Mouse (Mus musculus) layer of hippocampus, adult 8-10 months (tissue): ENCODE measurements at regions not wholly inside any gene's neighbourhood (a gene's known extent, or its start where the extent isn't known, plus 50 kb on each side); places are given as distances from the start of the nearest gene placed in this dataset.
A peak's percentile ranks its signal among the peaks of the same experiment; 100 is the strongest.

Experiments used
- DNase-seq, 2 experiments: peaks; one replicate each; pipeline ENCODE4 v3.0.0; 2022; ENCODE audit warnings: low spot score in 2 of 2

DNA sequence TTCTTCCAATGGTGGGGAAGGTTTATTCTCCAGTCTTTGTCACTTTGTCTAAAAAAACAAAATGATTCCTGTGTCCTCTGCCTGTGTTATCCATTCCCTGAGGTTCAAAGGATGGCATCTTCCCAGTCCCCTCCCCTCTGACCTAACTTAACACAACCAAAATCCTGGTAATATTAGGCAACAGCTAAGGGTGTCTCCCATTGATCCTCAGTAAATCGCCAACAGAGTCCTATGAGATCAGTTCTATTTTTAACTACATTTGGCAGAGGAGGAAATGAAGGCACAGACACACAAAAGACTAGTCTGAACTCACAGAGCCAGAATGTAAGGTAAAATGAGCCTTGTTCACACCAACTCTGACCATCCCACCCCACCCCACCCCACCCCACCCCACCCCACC lies 228.8 kb downstream of the Sp3 start:
- no peak for DNase-seq

DNA sequence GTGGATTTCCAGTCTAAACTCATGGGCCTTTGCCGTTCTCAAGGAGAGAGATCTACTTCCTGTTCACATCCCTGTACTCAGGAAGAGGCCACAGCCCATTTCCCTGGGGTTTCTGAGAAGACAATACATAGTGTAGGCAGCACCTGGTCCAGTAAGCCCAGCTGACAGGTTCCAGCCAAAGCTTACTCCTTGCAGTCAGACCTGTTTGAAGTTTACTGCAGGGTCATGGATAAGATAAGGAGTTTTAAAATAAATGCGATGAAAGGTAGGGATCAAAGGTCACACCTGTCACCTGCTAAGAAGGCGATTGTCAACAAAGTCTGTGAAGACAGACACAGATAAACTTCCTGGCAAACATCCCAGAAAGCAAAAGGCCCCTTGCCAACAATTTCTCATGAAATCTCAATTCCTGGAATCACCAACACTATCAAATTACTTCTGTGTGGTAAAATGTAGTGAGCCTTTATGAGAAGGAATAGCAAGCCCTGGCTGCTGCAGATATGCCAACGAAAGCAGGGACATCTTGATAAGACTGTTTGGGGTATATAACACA lies 227.5 kb downstream of the Sp3 start:
- DNase-seq = no peak

- no peak for DNase-seq
These were observed 226.2 kb downstream of the Sp3 start for GRCm38 (mm10) chr2:72753788-72754713.

- DNase-seq = no peak
These were observed 216.8 kb downstream of the Sp3 start for GRCm38 (mm10) chr2:72763454-72763853.

- DNase-seq = no peak
These were observed 211.1 kb downstream of the Sp3 start for GRCm38 (mm10) chr2:72769030-72769630.

DNA sequence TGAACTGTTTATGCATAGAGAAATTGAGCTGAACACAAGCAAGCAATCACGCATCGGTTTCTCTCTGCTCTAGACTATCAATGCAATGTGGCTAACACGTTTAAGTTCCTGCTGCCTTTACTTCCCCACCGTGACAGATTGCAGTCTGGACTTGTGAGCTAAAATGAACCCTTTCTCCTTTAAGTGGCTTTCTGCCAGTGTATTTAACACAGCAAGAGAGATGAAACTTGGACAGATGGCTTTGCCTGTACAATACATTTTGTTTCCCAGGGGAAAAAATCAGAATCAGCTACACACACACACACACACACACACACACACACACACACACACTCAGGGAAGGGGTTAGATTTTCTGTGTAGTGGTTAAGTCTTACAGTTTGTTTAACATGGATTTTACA lies 206.8 kb downstream of the Sp3 start:
- DNase-seq = peak; percentile 12 to 23

DNA sequence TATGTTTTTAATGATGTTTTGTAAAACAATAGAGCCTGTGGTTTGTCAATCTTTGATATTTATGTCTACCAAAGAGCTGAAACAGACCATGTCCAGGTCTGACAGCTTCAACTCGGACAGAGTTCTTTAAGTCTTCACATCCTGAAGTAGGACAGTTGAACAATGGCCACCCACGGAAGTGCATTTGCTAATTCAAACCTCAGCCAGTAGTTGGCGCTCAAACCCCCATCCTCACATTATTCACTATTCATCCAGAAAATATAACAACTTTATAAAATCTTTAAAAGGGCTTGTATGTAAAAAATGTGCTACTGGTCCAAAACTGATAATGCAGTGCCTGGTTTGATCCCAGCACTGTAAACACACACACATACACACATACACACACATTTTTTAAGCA lies 202.9 kb downstream of the Sp3 start:
- DNase-seq = no peak

- DNase-seq = no peak
These were observed 202.3 kb downstream of the Sp3 start for GRCm38 (mm10) chr2:72777806-72778510.

DNA sequence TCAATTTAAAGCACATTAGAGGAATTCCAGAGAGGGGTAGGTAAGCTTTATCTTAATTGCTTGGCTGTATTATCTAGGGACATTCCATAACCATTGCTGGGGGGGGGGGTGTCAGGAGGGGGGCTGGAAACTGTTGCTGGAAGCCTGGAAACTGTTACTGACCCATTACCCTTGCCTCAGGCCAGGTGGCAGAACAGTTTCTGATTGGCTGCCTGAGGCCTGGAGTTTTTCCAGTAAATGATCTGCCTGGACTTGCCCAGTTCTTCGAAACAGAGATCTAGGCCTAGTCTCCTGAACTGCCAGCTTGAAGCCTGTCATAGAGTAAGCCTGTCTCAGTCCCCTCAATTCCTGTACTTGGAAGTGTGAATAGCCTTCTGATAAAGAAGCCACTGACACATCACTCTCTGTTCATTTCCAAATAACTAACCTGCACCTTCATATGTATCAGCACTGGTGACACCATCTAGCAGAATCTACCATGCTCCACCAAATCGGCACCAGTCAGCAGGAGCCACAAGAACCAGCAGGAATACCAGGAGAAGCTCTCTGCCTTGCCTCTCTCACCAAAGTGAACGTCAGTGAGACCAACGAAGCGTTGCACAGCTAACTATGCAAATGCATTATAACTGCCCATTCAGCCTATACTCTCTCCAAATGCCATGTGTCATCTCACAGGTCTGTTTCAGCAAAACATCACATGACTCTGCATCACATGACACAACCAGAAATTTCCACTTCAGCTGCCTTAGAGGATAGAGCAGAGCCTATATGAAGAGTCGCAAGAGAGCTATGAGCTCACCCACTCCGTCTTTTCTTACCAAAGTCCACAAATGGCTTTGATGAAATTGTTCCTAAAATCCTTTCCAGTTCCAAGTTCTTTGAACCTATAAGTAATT lies 200.7 kb downstream of the Sp3 start:
- DNase-seq = no peak

GRCm38 (mm10) chr2:72781369-72782275 lies 198.6 kb downstream of the Sp3 start:
- DNase-seq = peak; percentile 59 to 69

DNA sequence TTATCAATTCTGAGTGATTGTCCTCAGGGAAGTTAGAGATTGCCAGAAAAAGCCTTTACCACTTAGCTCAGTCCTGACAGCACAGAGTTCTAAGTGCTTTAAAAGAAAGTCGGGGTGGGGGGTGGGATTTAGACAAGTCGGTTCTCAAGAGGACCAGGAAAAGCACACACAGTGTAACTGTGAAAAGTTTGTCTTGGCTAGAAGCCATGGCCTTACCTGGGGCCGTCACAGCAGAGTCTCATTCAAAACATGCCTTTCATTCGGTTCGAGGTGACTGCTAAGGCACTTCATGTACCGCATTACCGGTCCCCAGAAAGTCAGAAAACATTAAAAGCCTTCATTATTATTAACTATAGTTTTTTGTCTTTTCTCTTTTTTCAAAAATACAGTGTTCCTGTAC lies 197.9 kb downstream of the Sp3 start:
- DNase-seq = no peak

DNA sequence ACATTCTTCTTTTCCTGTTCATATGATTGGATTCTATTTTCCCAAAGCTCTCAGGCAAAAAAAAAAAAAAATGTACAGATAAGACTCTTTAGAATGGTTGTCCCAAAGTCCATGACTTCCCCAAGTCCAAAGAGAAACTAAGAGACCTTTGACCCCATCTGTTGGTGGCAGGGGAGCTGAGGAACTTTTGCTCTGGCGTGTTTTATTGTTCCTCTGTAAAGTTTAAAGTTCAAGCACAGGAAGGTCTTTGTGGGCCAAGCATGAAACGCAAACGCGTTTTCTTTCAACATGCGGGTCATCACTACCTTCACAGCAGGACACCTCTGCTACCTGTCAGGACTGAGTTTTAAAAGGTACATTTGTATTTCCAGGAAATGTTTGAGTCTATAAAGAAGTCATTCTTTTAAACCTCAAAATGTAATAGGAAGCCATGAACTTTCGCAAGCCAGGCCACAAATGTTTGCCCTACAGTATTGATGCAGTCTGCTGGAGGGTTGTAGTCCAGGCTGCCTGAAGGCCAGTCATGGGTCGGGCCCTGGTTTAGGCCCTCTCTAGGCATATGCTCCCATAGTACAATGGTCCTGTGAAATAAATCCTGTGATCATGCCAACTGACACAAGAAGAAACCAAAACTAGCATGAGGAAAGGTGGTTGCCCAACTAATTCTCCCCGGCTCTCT lies 194.7 kb downstream of the Sp3 start:
- DNase-seq = no peak

DNA sequence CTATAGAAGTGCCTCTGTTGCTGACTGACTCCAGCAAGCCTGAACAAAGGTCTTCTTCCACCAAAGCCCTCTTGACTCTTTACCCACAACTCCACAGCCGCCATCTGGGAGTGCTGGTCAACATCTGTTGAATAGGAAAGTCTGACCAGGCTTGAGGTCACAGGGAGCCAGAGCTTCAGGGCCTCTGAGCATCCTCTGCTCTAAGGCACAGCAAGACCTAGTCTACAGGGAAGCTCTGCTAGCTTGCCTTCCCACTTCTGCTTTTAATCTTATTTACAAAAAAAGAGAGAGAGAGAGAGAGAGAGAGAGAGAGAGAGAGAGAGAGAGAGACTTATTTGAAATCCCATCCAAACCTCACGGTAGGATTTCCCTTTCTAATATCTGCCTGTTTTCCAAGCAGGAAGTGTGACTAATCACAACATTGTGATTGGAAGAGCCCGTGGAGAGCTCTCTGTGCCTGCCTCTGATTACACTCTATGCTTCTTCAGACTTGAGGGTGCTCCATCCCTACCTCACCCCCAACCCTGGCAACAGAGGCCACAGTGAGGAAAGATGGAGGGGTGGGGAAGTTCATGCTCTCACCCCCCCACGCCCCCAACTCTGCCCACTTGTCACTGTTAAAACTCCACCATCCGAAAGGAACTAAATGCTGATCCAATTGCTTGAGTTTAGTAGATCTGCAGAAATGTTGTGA lies 194.1 kb downstream of the Sp3 start:
- no peak for DNase-seq

DNA sequence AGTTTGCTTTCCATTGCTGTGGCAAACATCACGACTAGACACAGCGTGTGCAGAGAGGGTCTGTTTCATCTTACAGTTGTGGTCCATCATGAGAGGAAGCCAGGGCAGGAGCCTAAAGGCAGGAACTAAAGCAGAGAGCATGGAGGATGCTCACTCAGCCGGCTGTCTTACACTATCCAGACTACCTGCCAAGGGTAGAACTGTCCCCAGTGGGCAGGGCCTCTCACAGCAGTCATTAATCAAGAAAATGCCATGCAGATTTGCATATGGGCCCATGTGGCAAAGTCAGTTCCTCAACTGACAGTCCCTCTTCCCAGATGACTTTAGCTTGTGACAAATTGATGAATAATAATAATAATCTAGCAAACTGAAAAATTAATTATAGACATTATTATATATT lies 192.6 kb downstream of the Sp3 start:
- DNase-seq = no peak

GRCm38 (mm10) chr2:72791496-72791895 lies 188.8 kb downstream of the Sp3 start:
- DNase-seq = no peak

- no peak for DNase-seq
These were observed 186.8 kb downstream of the Sp3 start for GRCm38 (mm10) chr2:72793424-72793823.

GRCm38 (mm10) chr2:72794501-72794900 lies 185.7 kb downstream of the Sp3 start:
- DNase-seq = no peak

DNA sequence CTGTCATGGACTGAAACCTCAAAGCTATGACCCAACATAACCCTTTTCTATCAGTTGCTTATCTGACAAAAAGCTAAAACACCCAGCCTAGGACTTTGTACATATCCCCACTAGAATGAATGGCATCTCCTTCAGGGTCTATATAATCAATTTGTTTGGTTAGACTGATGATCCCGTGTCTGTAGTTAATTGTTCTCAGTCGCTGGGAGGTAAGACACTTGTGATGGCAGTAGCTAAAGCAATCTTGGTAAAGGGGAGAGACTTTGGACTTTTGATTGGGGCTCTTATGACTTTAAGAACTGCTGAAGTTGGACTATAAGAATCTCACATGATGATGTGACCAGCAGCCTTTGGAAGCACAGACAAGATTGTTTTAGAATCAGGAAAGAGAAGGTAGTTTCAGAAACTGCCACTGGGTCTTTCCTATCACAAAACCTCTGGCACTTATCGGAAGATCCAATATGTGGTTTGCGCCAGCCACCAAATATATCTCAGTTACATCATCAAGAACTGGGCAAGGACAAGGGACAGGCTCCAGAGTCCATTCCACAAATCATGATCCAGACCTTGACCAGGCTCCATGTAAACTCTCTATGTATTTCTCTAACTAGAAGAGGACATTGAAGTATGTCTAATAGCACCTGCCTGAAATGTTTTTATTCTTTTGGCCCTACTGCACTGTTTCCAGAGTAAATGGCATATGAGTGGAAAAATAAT lies 183.1 kb downstream of the Sp3 start:
- DNase-seq = no peak
